Comparison of ENCODE assay signal across 14 mouse cellular contexts in genomic region chr12:31185177-31185932, GRCm38 (mm10). TPM values are rescaled to one million over a fixed set of nuclear protein-coding genes. Genes with fewer than 3 reads are reported as not detected.
A peak's percentile ranks its signal among the peaks of the same experiment; 100 is the strongest.
DNase-seq lines count a peak whose midpoint lies in the region; ATAC-seq lines count a peak whose summit lies in the region.
"Had no signal": no experiment of that assay in that cellular context is flagged by ENCODE, and none has a peak within 500 bp of the region (broad histone marks: within the 10 kb centered on the region; RNA-seq: fewer than 3 reads in every experiment).

No protein-coding gene starts in this region.

- peaks cover 20% of the 10 kb centered on the region for H3K4me1 ChIP-seq in kidney, embryonic 14.5 days (ENCODE audit: control insufficient read depth, insufficient read depth, low read length)
- peaks cover 24% of the 10 kb centered on the region for H3K4me1 ChIP-seq in limb, embryonic 10.5 days
- H3K4me1 ChIP-seq: liver, embryonic 15.5 days had no signal

- H3K4me3 ChIP-seq in kidney, embryonic 14.5 days (ENCODE audit: low read length) = no peak overlapping the region
- H3K4me3 ChIP-seq in limb, embryonic 10.5 days = no peak overlapping the region
- H3K4me3 ChIP-seq: erythroblast, embryonic 14.5 days; layer of hippocampus, adult 2 months; liver, embryonic 15.5 days had no signal

- no peaks in the 10 kb centered on the region for H3K27me3 ChIP-seq in kidney, embryonic 14.5 days (ENCODE audit: control insufficient read depth, insufficient read depth, low read length)
- H3K27me3 ChIP-seq in limb, embryonic 10.5 days (ENCODE audit: low read depth, poor library complexity, severe bottlenecking) = no peaks in the 10 kb centered on the region
- H3K27me3 ChIP-seq: liver, embryonic 15.5 days had no signal

- no peak overlapping the region for H3K4me2 ChIP-seq in kidney, embryonic 14.5 days (replicated peaks; ENCODE audit: low read depth, low read length)
- H3K4me2 ChIP-seq: liver, embryonic 15.5 days had no signal

- no peaks in the 10 kb centered on the region for H3K36me3 ChIP-seq in kidney, embryonic 14.5 days (ENCODE audit: control insufficient read depth, insufficient read depth, low read length)
- H3K36me3 ChIP-seq in limb, embryonic 10.5 days = no peaks in the 10 kb centered on the region
- H3K36me3 ChIP-seq: liver, embryonic 15.5 days had no signal

- DNase-seq in kidney, postnatal 10 days = no peak
- peak; percentile 70 for DNase-seq in adipocyte (ENCODE audit: low spot score)
- DNase-seq in adrenal gland, postnatal 14 days = peak; percentile 86
- DNase-seq in limb, embryonic 10.5 days (ENCODE audit: low spot score) = peak; percentile 42
- DNase-seq in layer of hippocampus, adult 11-12 months (ENCODE audit: low spot score) = no peak
- DNase-seq in layer of hippocampus, postnatal 14 days (ENCODE audit: low spot score in 2 of 2) = no peak
- DNase-seq: right cerebral cortex, postnatal 25 days had no signal

- 65% methylated on average over 9 of the region's 9 CpGs for WGBS in kidney, embryonic 14.5 days
- WGBS in limb, embryonic 10.5 days = 75% methylated on average over 9 of the region's 9 CpGs

- H3K9ac ChIP-seq in kidney, embryonic 14.5 days (ENCODE audit: low read depth, low read length) = no peak overlapping the region
- H3K9ac ChIP-seq: liver, embryonic 15.5 days had no signal

- H3K27ac ChIP-seq in kidney, embryonic 14.5 days (ENCODE audit: low read depth, low read length) = peak overlapping the region; percentile 47; the same call in 1 of the 2 replicates
- H3K27ac ChIP-seq in limb, embryonic 10.5 days = peak overlapping the region; percentile 67
- H3K27ac ChIP-seq: layer of hippocampus, adult 2 months; liver, embryonic 15.5 days had no signal

- ATAC-seq in kidney, embryonic 14.5 days (ENCODE audit: low FRiP score, low TSS enrichment) = 0 out of 2 replicates have a peak, but pooled peaks have one; percentile 13

- no peaks in the 10 kb centered on the region for H3K9me3 ChIP-seq in kidney, embryonic 14.5 days (ENCODE audit: control insufficient read depth, low read length)
- no peaks in the 10 kb centered on the region for H3K9me3 ChIP-seq in limb, embryonic 10.5 days (replicated peaks)
- H3K9me3 ChIP-seq: liver, embryonic 15.5 days had no signal

RNA-seq across cellular contexts. Expression of gene Gm6993, which starts 55.2 kb away (rescaled TPM):
- polyA plus RNA-seq in kidney, embryonic 14.5 days (2014; fragmentation: Nextera tagmentation; extraction: Ambion mirVana) = not detected in 2 replicates
- not detected in 2 replicates for total RNA-seq in adrenal gland, postnatal 14 days (2021)
- polyA plus RNA-seq in limb, embryonic 10.5 days (2016; fragmentation: Nextera tagmentation; extraction: Ambion mirVana) = not detected in 2 replicates
- total RNA-seq in layer of hippocampus, postnatal 14 days (2021) = not detected
- total RNA-seq: heart, postnatal 14 days; layer of hippocampus, adult 2 months; MEL had no signal
- polyA plus RNA-seq: brain, embryonic 14.5 days; erythroblast, embryonic 14.5 days; liver, embryonic 15.5 days had no signal

Comparison
In these comparisons a context has a peak if more than half of its experiments do, and no peak if none do; other contexts are left out.
1. DNase-seq: peak in adipocyte (single experiment), adrenal gland, postnatal 14 days (single experiment) and limb, embryonic 10.5 days (single experiment); none in kidney, postnatal 10 days (single experiment), layer of hippocampus, adult 11-12 months (single experiment) and layer of hippocampus, postnatal 14 days (0 of 2).